Mouse (Mus musculus) layer of hippocampus, adult 11-12 months (tissue): ENCODE results near the gene Map4k5.

Experiments
- DNase-seq: peaks from one replicate; pipeline ENCODE4 v3.0.0; 2022; ENCODE audit warnings: low spot score

Map4k5 gene

GRCm38 (mm10) chr12:69843531-69844445 lies 49.2 kb downstream of the Map4k5 start:
- peak; percentile 43 for DNase-seq

DNA sequence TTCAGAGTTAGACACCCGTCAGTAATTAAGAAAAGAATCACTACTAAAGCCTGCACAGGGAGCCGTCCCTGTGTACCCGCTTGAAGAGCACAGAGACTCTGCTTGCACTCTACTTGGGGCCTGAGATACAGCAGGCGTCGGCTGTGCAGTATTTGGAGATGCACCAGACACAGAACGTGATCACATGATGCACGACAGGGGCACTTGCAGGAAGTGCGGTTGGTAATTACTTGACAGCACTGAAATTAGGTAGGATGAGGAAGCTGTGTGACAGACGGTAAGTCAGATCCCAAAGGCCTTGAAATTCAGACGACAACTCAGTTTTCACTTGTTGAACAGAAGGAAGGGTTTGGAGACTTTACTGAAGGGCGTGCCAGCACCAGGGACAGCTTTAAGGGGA lies 54.6 kb downstream of the Map4k5 start:
- no peak for DNase-seq

- DNase-seq: no peak
Observed at GRCm38 (mm10) chr12:69833982-69834604, 58.9 kb downstream of the Map4k5 start.

GRCm38 (mm10) chr12:69831239-69831910 lies 61.6 kb downstream of the Map4k5 start:
- no peak for DNase-seq

DNA sequence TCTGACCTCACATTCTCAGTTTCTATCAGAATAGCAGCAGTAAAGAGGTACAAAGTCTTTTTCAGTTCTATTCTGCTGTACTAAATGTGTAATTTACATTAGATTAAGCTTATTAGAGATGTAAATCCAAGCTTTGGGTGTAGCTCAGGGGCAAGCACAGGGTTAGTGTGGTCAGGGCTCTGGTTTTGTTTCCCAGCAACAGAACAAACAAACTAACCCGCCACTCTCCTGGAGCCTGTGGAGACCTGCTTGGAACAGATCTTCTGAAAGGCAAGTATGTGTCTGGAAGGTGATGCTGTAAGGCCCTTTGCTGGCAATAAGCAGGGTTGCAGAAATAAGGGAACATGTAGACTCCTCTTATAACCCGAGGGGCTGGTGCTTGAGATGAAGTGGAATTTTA lies 64.8 kb downstream of the Map4k5 start:
- no peak for DNase-seq

DNA sequence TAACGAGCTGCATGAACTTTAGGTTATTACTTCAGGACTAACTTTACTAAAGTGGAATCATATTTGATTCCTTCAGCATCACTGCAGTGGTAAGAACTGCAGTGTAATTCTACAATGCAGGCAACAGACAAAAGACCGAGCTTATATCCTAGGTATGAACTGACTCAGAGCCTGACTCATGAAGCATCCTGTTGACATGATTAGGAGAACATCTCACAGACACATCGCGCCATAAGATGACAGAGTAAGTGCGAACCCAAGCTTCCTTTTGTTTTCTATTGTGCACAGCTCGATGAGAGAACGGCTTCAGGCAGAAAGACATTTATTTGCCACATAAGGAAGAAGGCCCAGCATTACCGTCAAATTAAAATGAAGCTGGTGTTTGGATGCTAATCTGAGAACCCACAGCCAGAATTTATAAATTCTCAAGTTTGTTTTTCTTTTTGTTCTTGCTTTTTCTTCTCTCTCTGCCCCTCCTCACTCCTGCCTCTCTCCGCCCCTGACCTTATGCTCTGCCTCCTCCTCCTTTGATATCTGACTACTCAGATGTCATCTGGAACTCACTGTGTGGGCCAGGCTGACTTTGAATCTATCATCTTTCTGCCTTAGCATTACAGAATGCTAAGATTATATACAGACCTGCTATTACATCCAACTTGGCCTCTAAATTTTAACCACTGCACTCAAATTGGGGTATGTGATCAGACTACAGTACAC lies 68.0 kb downstream of the Map4k5 start:
- no peak for DNase-seq

GRCm38 (mm10) chr12:69814272-69814671 lies 78.7 kb downstream of the Map4k5 start:
- DNase-seq: peak; percentile 28

DNA sequence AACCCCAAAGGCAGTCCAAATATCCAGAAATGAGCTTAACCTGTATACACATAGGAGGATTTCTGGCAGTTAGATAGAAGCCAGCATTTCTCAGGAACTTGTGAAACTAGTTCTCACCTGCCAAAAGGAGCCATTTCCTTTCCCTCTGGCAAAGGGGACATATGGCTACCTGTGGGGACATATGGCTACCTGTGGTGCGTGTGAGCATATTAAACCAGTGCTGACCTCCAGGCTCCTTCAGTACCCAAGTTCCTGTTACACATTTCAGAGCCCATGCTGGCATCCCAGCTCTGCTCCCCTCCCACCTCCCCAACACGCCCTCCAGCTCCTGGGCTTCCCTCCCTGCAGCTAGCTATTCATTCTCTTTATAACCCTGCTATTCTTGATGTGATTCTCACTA lies 79.4 kb downstream of the Map4k5 start:
- DNase-seq: no peak

- no peak for DNase-seq
Observed at GRCm38 (mm10) chr12:69812986-69813385, 80.0 kb downstream of the Map4k5 start.

- no peak for DNase-seq
Observed at GRCm38 (mm10) chr12:69811976-69812375, 81.0 kb downstream of the Map4k5 start.

DNA sequence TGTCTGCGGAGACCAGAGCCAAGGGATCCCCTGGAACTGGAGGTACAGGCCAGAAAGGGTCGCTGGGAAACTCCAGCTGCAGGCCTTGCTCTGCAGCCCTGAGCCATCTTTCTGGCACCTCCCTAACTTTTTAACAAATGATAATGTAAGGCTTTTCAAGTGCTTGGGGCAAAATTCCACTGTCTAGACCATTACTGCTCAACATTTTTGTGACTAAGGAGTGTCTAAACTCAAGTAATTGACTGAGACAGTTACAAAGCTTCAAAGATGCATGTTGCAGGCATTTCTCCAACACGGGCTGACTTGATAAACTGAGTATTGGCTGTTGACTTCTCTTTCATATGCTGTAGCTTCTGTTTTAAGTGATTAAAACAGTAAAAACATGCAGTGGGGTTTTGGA lies 83.6 kb downstream of the Map4k5 start:
- no peak for DNase-seq

GRCm38 (mm10) chr12:69807399-69807985 lies 85.5 kb downstream of the Map4k5 start:
- no peak for DNase-seq

DNA sequence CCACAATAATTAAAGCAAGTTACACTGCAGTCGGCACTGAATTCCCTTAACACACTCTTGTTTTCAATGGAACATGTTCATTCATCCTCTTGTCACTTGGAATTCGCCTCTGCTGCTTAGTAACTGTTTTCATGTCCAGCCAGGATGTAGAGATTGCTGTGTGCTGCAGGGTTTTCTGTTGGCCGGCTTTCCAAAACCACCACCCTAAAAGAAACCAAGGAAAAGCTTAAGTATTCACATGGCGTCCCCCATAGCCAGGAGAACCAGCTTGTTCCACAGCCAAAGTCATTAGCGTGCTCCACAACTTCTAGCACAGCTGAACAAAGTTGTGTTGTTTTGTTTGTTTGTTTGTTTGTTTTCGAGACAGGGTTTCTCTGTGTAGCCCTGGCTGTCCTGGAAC lies 87.9 kb downstream of the Map4k5 start:
- no peak for DNase-seq

DNA sequence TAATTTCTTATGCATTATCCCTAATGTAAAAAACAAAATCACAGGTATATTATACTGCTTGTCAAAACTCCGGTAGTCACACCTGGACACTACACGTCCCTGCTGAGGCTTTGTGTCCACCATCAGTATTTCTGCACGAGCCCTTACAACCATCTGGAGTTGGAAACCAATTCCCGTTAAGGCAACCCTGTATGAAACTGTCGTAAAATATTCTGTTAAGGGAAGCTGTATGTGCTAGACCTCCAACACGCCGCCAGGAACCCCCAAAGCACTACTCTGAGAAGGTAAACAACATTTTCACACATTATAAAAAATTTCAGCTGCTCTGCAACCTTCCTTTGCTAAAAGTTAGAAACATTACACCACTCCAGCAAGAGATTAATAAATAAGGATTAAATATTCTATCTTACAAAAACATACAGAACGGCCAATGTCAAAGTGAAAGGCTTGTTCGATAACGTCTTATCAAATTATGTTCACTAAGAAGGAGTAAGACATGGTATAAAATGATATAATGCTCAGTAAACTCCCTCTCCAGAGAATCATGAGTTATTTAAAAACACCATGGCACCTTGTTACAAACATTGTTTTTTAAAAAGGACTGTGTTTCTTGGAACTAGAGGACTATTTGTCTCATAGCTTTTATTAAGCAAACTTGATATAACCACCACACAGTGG lies 88.5 kb downstream of the Map4k5 start:
- DNase-seq: no peak

DNA sequence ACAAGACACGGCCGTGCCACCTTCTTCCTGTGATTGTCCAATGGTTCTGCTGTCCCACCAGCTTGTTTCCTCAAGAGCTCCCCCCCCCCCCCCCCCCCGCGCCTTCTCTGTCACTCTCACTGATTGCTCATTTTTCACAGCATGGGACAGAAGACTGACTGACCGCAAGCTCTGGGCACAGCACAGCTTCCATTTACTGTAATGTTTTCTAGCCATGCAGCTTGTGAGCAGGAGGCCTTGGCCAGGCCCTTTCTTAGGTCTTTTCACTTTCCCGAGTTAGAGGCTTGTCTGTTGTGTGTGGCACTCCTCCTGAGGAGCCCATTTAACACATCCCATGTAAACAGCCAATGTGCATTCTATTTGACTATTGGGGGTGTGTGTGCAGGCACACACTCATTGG lies 89.8 kb downstream of the Map4k5 start:
- DNase-seq: no peak

- no peak for DNase-seq
Observed at GRCm38 (mm10) chr12:69800586-69800985, 92.4 kb downstream of the Map4k5 start.

DNA sequence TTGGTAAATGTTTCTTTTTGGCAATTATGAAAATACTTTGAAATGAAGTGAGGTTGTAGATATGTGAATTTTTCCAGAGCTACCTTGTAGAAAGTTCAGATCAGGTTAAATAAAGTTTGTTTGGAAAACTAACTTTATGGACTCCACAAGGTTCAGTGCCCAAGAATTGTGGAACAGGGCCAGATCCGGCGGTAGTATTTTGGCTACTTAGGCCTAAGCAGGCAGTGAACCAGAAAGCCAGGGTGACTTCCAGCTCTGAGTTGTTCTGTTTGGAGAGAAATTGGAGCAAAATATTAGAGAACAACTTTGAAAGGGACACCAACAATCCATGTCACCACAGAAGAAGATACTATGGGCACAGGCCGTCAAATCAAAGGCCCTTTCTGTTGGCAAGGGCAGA lies 96.7 kb downstream of the Map4k5 start:
- no peak for DNase-seq

- peak; percentile 59 for DNase-seq
Observed at GRCm38 (mm10) chr12:69790530-69791505, 102.2 kb downstream of the Map4k5 start, which contains the start of gene Cdkl1. TSS of gene Cdkl1 (minus strand) at chr12:69791267.

GRCm38 (mm10) chr12:69789766-69790529 lies 103.1 kb downstream of the Map4k5 start:
- DNase-seq: no peak
